Comparison of ENCODE assay signal across 25 mouse cellular contexts in genomic region chr5:139561363-139562001, GRCm38 (mm10). TPM values are rescaled to one million over a fixed set of nuclear protein-coding genes. Genes with fewer than 3 reads are reported as not detected.
"Had no signal": no experiment of that assay in that cellular context is flagged by ENCODE, and none has a peak within 500 bp of the region (broad histone marks: within the 10 kb centered on the region; RNA-seq: fewer than 3 reads in every experiment).

No protein-coding gene starts in this region.

- H3K4me2 ChIP-seq: kidney, embryonic 15.5 days; limb, embryonic 12.5 days; limb, embryonic 15.5 days; liver, embryonic 11.5 days; lung, embryonic 14.5 days; midbrain, embryonic 12.5 days; neural tube, embryonic 12.5 days; neural tube, embryonic 15.5 days had no signal

- H3K4me3 ChIP-seq: kidney, embryonic 15.5 days; limb, embryonic 12.5 days; limb, embryonic 15.5 days; midbrain, embryonic 12.5 days; neural tube, embryonic 12.5 days; neural tube, embryonic 15.5 days had no signal

- H3K36me3 ChIP-seq: kidney, embryonic 15.5 days; limb, embryonic 12.5 days; limb, embryonic 15.5 days; midbrain, embryonic 12.5 days; neural tube, embryonic 12.5 days; neural tube, embryonic 15.5 days had no signal

- ATAC-seq: liver, postnatal 0 days; lung, postnatal 0 days; midbrain, embryonic 16.5 days had no signal

- DNase-seq: kidney, postnatal 10 days; kidney, postnatal 4 days; left cerebral cortex, postnatal 4 days; liver, postnatal 0 days; lung, embryonic 14.5 days; right cerebral cortex, adult 18-20 months; right cerebral cortex, postnatal 14 days; right cerebral cortex, postnatal 4 days; thymus, adult 2 months; thymus, postnatal 14 days; thymus, postnatal 4 days had no signal

- H3K9me3 ChIP-seq: kidney, embryonic 15.5 days; limb, embryonic 12.5 days; limb, embryonic 15.5 days; midbrain, embryonic 12.5 days; neural tube, embryonic 12.5 days; neural tube, embryonic 15.5 days had no signal

- H3K9ac ChIP-seq: kidney, embryonic 15.5 days; limb, embryonic 12.5 days; limb, embryonic 15.5 days; liver, embryonic 14.5 days; liver, postnatal 0 days; lung, embryonic 14.5 days; midbrain, embryonic 12.5 days; neural tube, embryonic 12.5 days; neural tube, embryonic 15.5 days had no signal

- H3K27ac ChIP-seq: kidney, embryonic 15.5 days; limb, embryonic 12.5 days; limb, embryonic 15.5 days; liver, embryonic 14.5 days; macrophage; midbrain, embryonic 12.5 days; neural tube, embryonic 12.5 days; neural tube, embryonic 15.5 days; stomach, postnatal 0 days had no signal

RNA-seq across cellular contexts. Expression of gene Uncx, which starts 18.2 kb away (rescaled TPM):
- total RNA-seq: megakaryocyte, adult 5-6 weeks had no signal
- polyA plus RNA-seq: liver, embryonic 11.5 days; liver, embryonic 14.5 days; liver, postnatal 0 days; lung, embryonic 14.5 days; lung, postnatal 0 days; macrophage; stomach, embryonic 14.5 days; stomach, postnatal 0 days had no signal
